Mouse (Mus musculus) forebrain, postnatal 0 days (tissue): ENCODE measurements at regions not wholly inside any gene's neighbourhood (a gene's known extent, or its start where the extent isn't known, plus 50 kb on each side); places are given as distances from the start of the nearest gene placed in this dataset.
"Not testable (repeated sequence)": the region's sequence is repeated elsewhere in the genome, so short reads cannot be mapped to it uniquely, and the experiment has no call there.

Source experiments
- ATAC-seq: fragments of 200-750 bp; cut with Nextera tagmentation; 2 replicates; pipeline ENCODE4 v1.8.0; 2017; ENCODE audit warnings: mild to moderate bottlenecking, moderate library complexity
- DNase-seq: peaks from one replicate; pipeline ENCODE4 v3.0.0-alpha.2; 2015
- H3K27ac ChIP-seq: fragments of 300-500 bp; sonication (generic); 2 replicates; pipeline ENCODE4 v1.5.1; 2014; ENCODE audit warnings: low read depth, mild to moderate bottlenecking, antibody characterized with exemption, low read length, moderate library complexity, mixed read lengths
- H3K27me3 ChIP-seq: fragments of 300-500 bp; sonication (generic); 2 replicates; pipeline ENCODE4 v1.6.1; 2014; ENCODE audit warnings: mild to moderate bottlenecking, low read length, mixed read lengths; ENCODE audit not compliant: insufficient read depth
- H3K36me3 ChIP-seq: fragments of 300-500 bp; sonication (generic); 2 replicates; pipeline ENCODE4 v1.6.1; 2014; ENCODE audit warnings: mild to moderate bottlenecking, moderate library complexity; ENCODE audit not compliant: insufficient read depth
- H3K4me1 ChIP-seq: fragments of 300-500 bp; sonication (generic); 2 replicates; pipeline ENCODE4 v1.6.1; 2014; ENCODE audit warnings: antibody characterized with exemption; ENCODE audit not compliant: insufficient read depth
- H3K4me2 ChIP-seq: fragments of 300-500 bp; sonication (generic); 2 replicates; pipeline ENCODE4 v1.6.1; 2014; ENCODE audit warnings: low read depth, mild to moderate bottlenecking, moderate library complexity
- H3K4me3 ChIP-seq: fragments of 300-500 bp; sonication (generic); 2 replicates; pipeline ENCODE4 v1.5.1; 2014; ENCODE audit warnings: low read depth, low read length, mixed read lengths
- H3K9ac ChIP-seq: fragments of 300-500 bp; sonication (generic); 2 replicates; pipeline ENCODE4 v1.6.1; 2014; ENCODE audit warnings: mild to moderate bottlenecking
- H3K9me3 ChIP-seq: fragments of 300-500 bp; sonication (generic); 2 replicates; pipeline ENCODE4 v1.6.1; 2016; ENCODE audit warnings: low read length
- CTCF ChIP-seq: sonication (generic); IDR thresholded peaks from 2 replicates; pipeline ENCODE4 v1.5.1; 2016; ENCODE audit warnings: antibody characterized with exemption, control low read depth, low read depth
- WGBS: fragments of 180-500 bp; shearing (Covaris S2); extraction: QIAGEN DNeasy Blood & Tissue Kit; methylation state at CpG from one replicate; pipeline ENCODE4 v1.1.7; 2014; 5-methylcytosine and 5-hydroxymethylcytosine counted together

- no peak overlapping the region for H3K4me3 ChIP-seq
- H3K4me2 ChIP-seq = no peak overlapping the region
- ATAC-seq = no peak
- 82% methylated on average over 10 of the region's 10 CpGs for WGBS
- no peak overlapping the region for H3K9ac ChIP-seq
- no peak for DNase-seq
- no peak for TF ChIP-seq CTCF
- H3K9me3 ChIP-seq = no peaks in the 10 kb centered on the region
- no peak overlapping the region for H3K27ac ChIP-seq
- H3K27me3 ChIP-seq = no peaks in the 10 kb centered on the region
- H3K36me3 ChIP-seq = no peaks in the 10 kb centered on the region
- no peaks in the 10 kb centered on the region for H3K4me1 ChIP-seq
These were observed 104.1 kb upstream of the Rad23b start for GRCm38 (mm10) chr4:55245789-55246188.

- WGBS = 31% methylated on average over 3 of the region's 3 CpGs
- no peak overlapping the region for H3K4me3 ChIP-seq
- H3K4me1 ChIP-seq = no peaks in the 10 kb centered on the region
- H3K27me3 ChIP-seq = no peaks in the 10 kb centered on the region
- H3K27ac ChIP-seq = no peak overlapping the region
- ATAC-seq = no peak
- no peak overlapping the region for H3K4me2 ChIP-seq
- H3K9ac ChIP-seq = no peak overlapping the region
- DNase-seq = no peak
- no peaks in the 10 kb centered on the region for H3K36me3 ChIP-seq
- no peak for TF ChIP-seq CTCF
- H3K9me3 ChIP-seq = no peaks in the 10 kb centered on the region
These were observed 99.5 kb upstream of the Rad23b start for GRCm38 (mm10) chr4:55250334-55250733.

GRCm38 (mm10) chr4:55251546-55251945, 98.3 kb upstream of the Rad23b start:
- 81% methylated on average over 5 of the region's 5 CpGs for WGBS
- DNase-seq = no peak
- Histone ChIP-seq H3K36me3 (no peaks in the 10 kb centered on the region), H3K4me1 (no peaks in the 10 kb centered on the region), H3K4me2 (no peak overlapping the region), H3K27ac (no peak overlapping the region), H3K9me3 (no peaks in the 10 kb centered on the region), H3K4me3 (no peak overlapping the region), H3K27me3 (no peaks in the 10 kb centered on the region), H3K9ac (no peak overlapping the region)
- ATAC-seq = no peak
- no peak for TF ChIP-seq CTCF

- H3K4me3 ChIP-seq = no peak overlapping the region
- peak; percentile 18 for DNase-seq
- WGBS = 34% methylated on average over 8 of the region's 8 CpGs
- TF ChIP-seq CTCF = no peak
- no peaks in the 10 kb centered on the region for H3K9me3 ChIP-seq
- no peaks in the 10 kb centered on the region for H3K4me1 ChIP-seq
- ATAC-seq = no peak; the same call in 1 of the 2 replicates
- no peak overlapping the region for H3K27ac ChIP-seq
- no peak overlapping the region for H3K4me2 ChIP-seq
- no peaks in the 10 kb centered on the region for H3K27me3 ChIP-seq
- no peaks in the 10 kb centered on the region for H3K36me3 ChIP-seq
- H3K9ac ChIP-seq = no peak overlapping the region
These were observed 96.1 kb upstream of the Rad23b start for GRCm38 (mm10) chr4:55253769-55254168.

- Histone ChIP-seq H3K27me3 (no peaks in the 10 kb centered on the region), H3K4me2 (no peak overlapping the region), H3K36me3 (no peaks in the 10 kb centered on the region), H3K9me3 (no peaks in the 10 kb centered on the region), H3K4me1 (no peaks in the 10 kb centered on the region), H3K27ac (no peak overlapping the region), H3K9ac (no peak overlapping the region), H3K4me3 (no peak overlapping the region)
- DNase-seq (no peak), ATAC-seq (no peak)
- no peak for TF ChIP-seq CTCF
- 81% methylated on average over 8 of the region's 8 CpGs for WGBS
These were observed 77.7 kb upstream of the Rad23b start for GRCm38 (mm10) chr4:55271965-55272630.

- no peak for TF ChIP-seq CTCF
- no peak overlapping the region for H3K27ac ChIP-seq
- H3K4me2 ChIP-seq = no peak overlapping the region
- H3K9ac ChIP-seq = no peak overlapping the region
- H3K9me3 ChIP-seq = no peaks in the 10 kb centered on the region
- H3K36me3 ChIP-seq = no peaks in the 10 kb centered on the region
- DNase-seq = no peak
- H3K27me3 ChIP-seq = no peaks in the 10 kb centered on the region
- H3K4me3 ChIP-seq = no peak overlapping the region
- H3K4me1 ChIP-seq = no peaks in the 10 kb centered on the region
- 9% methylated on average over 5 of the region's 5 CpGs for WGBS
- ATAC-seq = peak; percentile 8; the same call in 1 of the 2 replicates
These were observed 73.4 kb upstream of the Rad23b start for GRCm38 (mm10) chr4:55276300-55276952.

GRCm38 (mm10) chr4:55279351-55279750, 70.5 kb upstream of the Rad23b start:
- H3K27ac ChIP-seq, H3K9ac ChIP-seq, H3K4me3 ChIP-seq, DNase-seq, H3K36me3 ChIP-seq, ATAC-seq, H3K27me3 ChIP-seq, H3K4me2 ChIP-seq, H3K9me3 ChIP-seq, H3K4me1 ChIP-seq: not testable (repeated sequence)
- WGBS = 92% methylated on average over 8 of the region's 8 CpGs
